Mouse (Mus musculus): ENCODE results near the gene Ncoa6. TPM values are rescaled to one million over a fixed set of nuclear protein-coding genes. Genes with fewer than 3 reads are reported as not detected.
A peak's percentile ranks its signal among the peaks of the same experiment; 100 is the strongest.

The Ncoa6 gene
- polyA plus RNA-seq, 1 experiment from 2014 or later: 16.7 TPM

GRCm38 (mm10) chr2:155382791-155383438, 90.8 kb downstream of the Ncoa6 start:
- DNase-seq (ENCODE audit: low spot score): peak; percentile 66
- Histone ChIP-seq H3K4me1 (ENCODE audit: insufficient read depth, low read depth, low read length) (peaks cover 9% of the 10 kb centered on the region; the same call in 1 of the 2 replicates), H3K36me3 (ENCODE audit: insufficient read depth, low read length) (peaks cover 12% of the 10 kb centered on the region; the same call in 1 of the 2 replicates), H3K27ac (ENCODE audit: low read length) (peak overlapping the region; percentile 100; the same call in 1 of the 2 replicates), H3K27me3 (replicated peaks; ENCODE audit: insufficient read depth, low read length) (no peaks in the 10 kb centered on the region), H3K9me3 (ENCODE audit: low read length) (no peaks in the 10 kb centered on the region), H3K9ac (replicated peaks; ENCODE audit: low read depth) (no peak overlapping the region), H3K4me2 (replicated peaks; ENCODE audit: low read depth, low read length) (peak overlapping the region; percentile 83), H3K4me3 (ENCODE audit: low read depth, low read length) (no peak overlapping the region)
- no peak for TF ChIP-seq EP300 (IDR thresholded peaks at IDR 0.05)
- TF ChIP-seq CTCF (IDR thresholded peaks at IDR 0.05): peak; percentile 41
- no peak for ATAC-seq
- WGBS: 58% methylated on average over 2 of the region's 2 CpGs

- Histone ChIP-seq H3K9me3 (ENCODE audit: low read length) (no peaks in the 10 kb centered on the region), H3K4me1 (ENCODE audit: insufficient read depth, low read depth, low read length) (peaks cover 9% of the 10 kb centered on the region; the same call in 1 of the 2 replicates), H3K27me3 (replicated peaks; ENCODE audit: insufficient read depth, low read length) (no peaks in the 10 kb centered on the region), H3K4me3 (ENCODE audit: low read depth, low read length) (peak overlapping the region; percentile 96), H3K36me3 (ENCODE audit: insufficient read depth, low read length) (peaks cover 6% of the 10 kb centered on the region; the same call in 1 of the 2 replicates), H3K27ac (ENCODE audit: low read length) (peak overlapping the region; percentile 100), H3K9ac (replicated peaks; ENCODE audit: low read depth) (peak overlapping the region; percentile 93), H3K4me2 (replicated peaks; ENCODE audit: low read depth, low read length) (peak overlapping the region; percentile 83)
- 16% methylated on average over 6 of the region's 6 CpGs for WGBS
- no peak for ATAC-seq
- no peak for DNase-seq (ENCODE audit: low spot score)
- TF ChIP-seq CTCF (IDR thresholded peaks at IDR 0.05) (no peak), EP300 (IDR thresholded peaks at IDR 0.05) (no peak)
These were observed 91.4 kb downstream of the Ncoa6 start for GRCm38 (mm10) chr2:155382332-155382700.

GRCm38 (mm10) chr2:155381643-155382331, 91.9 kb downstream of the Ncoa6 start:
- peak overlapping the region; percentile 83 for H3K4me2 ChIP-seq (replicated peaks; ENCODE audit: low read depth, low read length)
- H3K9me3 ChIP-seq (ENCODE audit: low read length): no peaks in the 10 kb centered on the region
- under 1% methylated on average over 61 of the region's 68 CpGs for WGBS
- H3K36me3 ChIP-seq (ENCODE audit: insufficient read depth, low read length): 0 out of 2 replicates have a peak, but pooled peaks cover 3% of the 10 kb centered on the region
- peaks cover 9% of the 10 kb centered on the region; the same call in 1 of the 2 replicates for H3K4me1 ChIP-seq (ENCODE audit: insufficient read depth, low read depth, low read length)
- DNase-seq (ENCODE audit: low spot score) (peak; percentile 98), ATAC-seq (peak; percentile 94)
- H3K27ac ChIP-seq (ENCODE audit: low read length): peak overlapping the region; percentile 100
- peak overlapping the region; percentile 96 for H3K4me3 ChIP-seq (ENCODE audit: low read depth, low read length)
- H3K27me3 ChIP-seq (replicated peaks; ENCODE audit: insufficient read depth, low read length): no peaks in the 10 kb centered on the region
- peak overlapping the region; percentile 93 for H3K9ac ChIP-seq (replicated peaks; ENCODE audit: low read depth)
- TF ChIP-seq EP300 (IDR thresholded peaks at IDR 0.05) (no peak), CTCF (IDR thresholded peaks at IDR 0.05) (no peak)

- Histone ChIP-seq H3K27ac (ENCODE audit: low read length) (no peak overlapping the region; the same call in 1 of the 2 replicates), H3K4me1 (ENCODE audit: insufficient read depth, low read depth, low read length) (peaks cover 9% of the 10 kb centered on the region; the same call in 1 of the 2 replicates), H3K27me3 (replicated peaks; ENCODE audit: insufficient read depth, low read length) (no peaks in the 10 kb centered on the region), H3K9ac (replicated peaks; ENCODE audit: low read depth) (peak overlapping the region; percentile 93; the same call in 1 of the 2 replicates), H3K4me2 (replicated peaks; ENCODE audit: low read depth, low read length) (peak overlapping the region; percentile 83), H3K4me3 (ENCODE audit: low read depth, low read length) (peak overlapping the region; percentile 96), H3K9me3 (ENCODE audit: low read length) (no peaks in the 10 kb centered on the region), H3K36me3 (ENCODE audit: insufficient read depth, low read length) (0 out of 2 replicates have a peak, but pooled peaks cover 3% of the 10 kb centered on the region)
- ATAC-seq: no peak
- WGBS: 2% methylated on average over 11 of the region's 11 CpGs
- no peak for DNase-seq (ENCODE audit: low spot score)
- TF ChIP-seq EP300 (IDR thresholded peaks at IDR 0.05) (no peak), CTCF (IDR thresholded peaks at IDR 0.05) (no peak)
These were observed 92.6 kb downstream of the Ncoa6 start for GRCm38 (mm10) chr2:155381060-155381437.

GRCm38 (mm10) chr2:155380261-155381059, 93.2 kb downstream of the Ncoa6 start, which contains the start of gene Trp53inp2:
Gene Trp53inp2 (plus strand): TSS chr2:155381059.
- WGBS: 52% methylated on average over 8 of the region's 8 CpGs
- Histone ChIP-seq H3K9ac (replicated peaks; ENCODE audit: low read depth) (peak within 1 kb of the TSS; percentile 93), H3K27ac (ENCODE audit: low read length) (peak within 1 kb of the TSS; percentile 100), H3K27me3 (replicated peaks; ENCODE audit: insufficient read depth, low read length) (no peaks in the 10 kb centered on the region), H3K9me3 (ENCODE audit: low read length) (no peaks in the 10 kb centered on the region), H3K4me1 (ENCODE audit: insufficient read depth, low read depth, low read length) (peaks cover 9% of the 10 kb centered on the region; the same call in 1 of the 2 replicates), H3K4me2 (replicated peaks; ENCODE audit: low read depth, low read length) (peak within 1 kb of the TSS; percentile 83), H3K4me3 (ENCODE audit: low read depth, low read length) (peak within 1 kb of the TSS; percentile 96), H3K36me3 (ENCODE audit: insufficient read depth, low read length) (0 out of 2 replicates have a peak, but pooled peaks cover 3% of the 10 kb centered on the region)
- no peak for DNase-seq (ENCODE audit: low spot score)
- ATAC-seq: no peak
- TF ChIP-seq CTCF (IDR thresholded peaks at IDR 0.05) (no peak), EP300 (IDR thresholded peaks at IDR 0.05) (no peak)
